Mouse (Mus musculus) embryonic facial prominence, embryonic 12.5 days (tissue): ENCODE measurements at regions not wholly inside any gene's neighbourhood (a gene's known extent, or its start where the extent isn't known, plus 50 kb on each side); places are given as distances from the start of the nearest gene placed in this dataset.

Source experiments
- ATAC-seq: fragments of 200-750 bp; cut with Nextera tagmentation; 2 replicates; pipeline ENCODE4 v1.8.0; 2017; ENCODE audit not compliant: insufficient number of reproducible peaks, insufficient read depth, low FRiP score, low TSS enrichment
- H3K27ac ChIP-seq: fragments of 300-500 bp; sonication (generic); 2 replicates; pipeline ENCODE4 v1.5.1; 2016; ENCODE audit warnings: mild to moderate bottlenecking
- H3K27me3 ChIP-seq: fragments of 300-500 bp; sonication (generic); 2 replicates; pipeline ENCODE4 v1.6.1; 2016; ENCODE audit warnings: mild to moderate bottlenecking, moderate library complexity
- H3K36me3 ChIP-seq: fragments of 300-500 bp; sonication (generic); 2 replicates; pipeline ENCODE4 v1.6.1; 2016; ENCODE audit warnings: mild to moderate bottlenecking
- H3K4me1 ChIP-seq: fragments of 300-500 bp; sonication (generic); 2 replicates; pipeline ENCODE4 v1.6.1; 2016
- H3K4me2 ChIP-seq: fragments of 300-500 bp; sonication (generic); replicated peaks from 2 replicates; pipeline ENCODE4 v1.6.1; 2016; ENCODE audit warnings: mild to moderate bottlenecking, moderate library complexity
- H3K4me3 ChIP-seq: fragments of 300-500 bp; sonication (generic); 2 replicates; pipeline ENCODE4 v1.5.1; 2016; ENCODE audit warnings: mild to moderate bottlenecking
- H3K9ac ChIP-seq: fragments of 300-500 bp; sonication (generic); 2 replicates; pipeline ENCODE4 v1.6.1; 2016; ENCODE audit warnings: mild to moderate bottlenecking, moderate library complexity
- H3K9me3 ChIP-seq: fragments of 300-500 bp; sonication (generic); 2 replicates; pipeline ENCODE4 v1.6.1; 2016; ENCODE audit warnings: mild to moderate bottlenecking, moderate library complexity
- WGBS: fragments of 180-500 bp; shearing (Covaris S2); methylation state at CpG from one replicate; pipeline ENCODE4 v1.1.7; 2016; 5-methylcytosine and 5-hydroxymethylcytosine counted together

DNA sequence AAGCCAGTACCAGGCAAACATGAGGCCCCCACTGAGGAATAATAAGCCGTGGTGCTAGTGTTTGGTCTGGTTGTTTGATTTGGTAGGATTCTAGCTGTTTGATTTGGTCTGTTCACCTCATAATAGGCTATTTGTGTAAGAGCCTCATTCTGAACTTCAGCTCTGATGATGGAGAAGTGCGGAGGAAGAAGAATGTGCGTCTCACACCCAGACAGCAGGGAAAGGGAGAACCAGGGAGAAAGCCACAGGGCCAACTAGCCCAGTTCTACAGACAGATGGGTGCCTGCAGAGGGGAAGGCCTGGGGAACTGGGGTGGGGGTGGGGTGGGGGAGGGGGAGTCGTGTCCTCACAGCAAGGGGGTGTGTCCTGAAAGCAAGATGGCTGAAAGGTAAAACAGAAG is 106.6 kb upstream of the Sfswap start:
- Histone ChIP-seq H3K27me3 (no peaks in the 10 kb centered on the region), H3K9ac (no peak overlapping the region), H3K4me2 (no peak overlapping the region), H3K9me3 (no peaks in the 10 kb centered on the region), H3K4me1 (no peaks in the 10 kb centered on the region), H3K36me3 (no peaks in the 10 kb centered on the region), H3K27ac (no peak overlapping the region), H3K4me3 (no peak overlapping the region)
- no peak for ATAC-seq
- 54% methylated on average over 4 of the region's 4 CpGs for WGBS

DNA sequence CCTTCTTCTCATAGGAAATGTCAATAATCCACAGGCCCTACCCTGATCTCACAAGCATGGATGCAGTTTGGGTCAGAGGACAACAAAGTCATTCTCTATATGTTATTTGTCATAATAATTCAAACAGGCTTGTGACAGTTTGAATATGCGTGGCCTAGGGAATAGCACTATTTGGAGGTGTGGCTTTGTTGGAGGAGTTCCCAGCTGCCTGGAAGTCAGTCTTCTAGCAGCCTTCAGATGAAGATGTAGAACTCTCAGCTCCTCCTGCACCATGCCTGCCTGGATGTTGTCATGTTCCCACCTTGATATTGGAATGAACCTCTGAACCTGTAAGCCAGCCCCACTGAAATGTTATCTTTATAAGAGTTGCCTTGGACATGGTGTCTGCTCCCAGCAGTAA is 103.7 kb upstream of the Sfswap start:
- no peak for ATAC-seq
- H3K27ac ChIP-seq = no peak overlapping the region
- no peak overlapping the region for H3K9ac ChIP-seq
- no peaks in the 10 kb centered on the region for H3K27me3 ChIP-seq
- H3K9me3 ChIP-seq = no peaks in the 10 kb centered on the region
- H3K36me3 ChIP-seq = no peaks in the 10 kb centered on the region
- H3K4me3 ChIP-seq = no peak overlapping the region
- no peaks in the 10 kb centered on the region for H3K4me1 ChIP-seq
- 89% methylated on average over 1 of the region's 1 CpGs for WGBS
- no peak overlapping the region for H3K4me2 ChIP-seq

DNA sequence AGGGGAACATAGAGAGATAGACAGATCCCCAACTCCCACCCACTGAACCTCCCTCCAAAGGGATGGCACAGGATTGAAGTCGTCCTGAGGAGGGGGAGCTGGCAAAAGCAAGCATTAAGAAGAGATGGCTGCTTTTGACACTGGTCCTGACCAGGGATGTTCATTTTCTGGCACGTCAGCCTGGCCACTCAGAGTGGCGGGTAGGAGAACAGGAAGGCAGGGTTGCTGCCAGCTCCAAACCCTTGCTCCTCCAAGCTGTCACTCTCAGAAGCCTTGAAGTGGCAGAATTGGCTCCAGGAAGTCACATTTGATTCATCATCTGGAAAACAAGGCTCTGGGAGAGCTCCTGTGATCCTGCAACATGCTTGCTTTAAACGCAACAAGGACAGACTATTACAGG is 94.8 kb upstream of the Sfswap start:
- Histone ChIP-seq H3K4me2 (no peak overlapping the region), H3K9ac (no peak overlapping the region), H3K9me3 (no peaks in the 10 kb centered on the region), H3K4me1 (no peaks in the 10 kb centered on the region), H3K4me3 (no peak overlapping the region), H3K27me3 (no peaks in the 10 kb centered on the region), H3K36me3 (no peaks in the 10 kb centered on the region), H3K27ac (peak overlapping the region; percentile 24; the same call in 1 of the 2 replicates)
- ATAC-seq = no peak
- 57% methylated on average over 4 of the region's 4 CpGs for WGBS

DNA sequence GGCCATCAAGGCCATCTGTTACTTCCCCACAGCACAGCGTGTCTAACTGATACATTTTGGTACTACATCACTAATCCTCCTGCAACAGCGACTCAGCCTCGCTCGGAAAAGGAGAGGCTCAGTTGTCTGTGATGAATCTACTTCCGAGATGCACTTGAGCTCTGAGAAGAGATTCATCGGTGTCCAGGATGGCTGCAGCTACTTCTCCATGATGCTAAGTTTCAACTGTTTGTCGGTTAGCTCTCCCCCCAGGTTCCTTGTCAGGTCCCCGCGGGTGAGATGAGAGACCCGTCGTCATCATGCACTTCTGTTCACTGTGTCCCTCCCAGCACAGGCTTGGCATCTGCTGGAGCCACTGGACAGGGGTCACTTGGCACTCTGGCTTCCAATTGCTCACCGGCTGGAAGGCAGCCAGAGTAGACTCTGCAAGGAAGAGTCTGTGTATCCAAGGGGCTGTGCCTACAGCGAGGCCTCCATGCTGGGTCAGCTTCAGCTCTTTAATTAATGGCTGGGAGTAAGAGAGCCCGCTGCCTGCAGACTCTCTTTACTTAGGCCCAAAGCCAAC is 91.5 kb upstream of the Sfswap start:
- H3K27me3 ChIP-seq = no peaks in the 10 kb centered on the region
- no peak for ATAC-seq
- H3K27ac ChIP-seq = no peak overlapping the region
- H3K9ac ChIP-seq = no peak overlapping the region
- H3K4me1 ChIP-seq = no peaks in the 10 kb centered on the region
- no peaks in the 10 kb centered on the region for H3K9me3 ChIP-seq
- H3K4me2 ChIP-seq = no peak overlapping the region
- WGBS = 65% methylated on average over 14 of the region's 14 CpGs
- no peaks in the 10 kb centered on the region for H3K36me3 ChIP-seq
- no peak overlapping the region for H3K4me3 ChIP-seq

DNA sequence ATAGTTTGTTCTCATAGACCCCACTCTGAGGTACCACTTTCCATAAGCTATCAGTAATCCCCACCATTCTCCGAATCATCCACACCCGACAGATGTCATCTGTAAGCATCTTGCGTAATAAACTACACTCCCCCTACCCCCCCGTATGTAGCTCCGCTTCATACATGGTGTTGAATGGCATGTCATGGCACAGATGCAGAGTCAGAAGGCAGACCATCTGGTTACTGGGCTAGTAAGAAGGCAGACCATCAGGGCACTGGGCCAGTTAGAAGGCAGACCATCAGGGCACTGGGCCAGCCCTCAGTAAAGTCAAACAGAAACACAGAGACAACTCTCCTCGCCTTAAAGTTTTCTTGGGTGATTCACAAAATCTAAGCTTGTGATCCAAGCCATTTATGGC is 88.9 kb upstream of the Sfswap start:
- Histone ChIP-seq H3K4me1 (peaks cover 9% of the 10 kb centered on the region), H3K9me3 (no peaks in the 10 kb centered on the region), H3K27me3 (no peaks in the 10 kb centered on the region), H3K9ac (no peak overlapping the region), H3K27ac (no peak overlapping the region), H3K4me2 (no peak overlapping the region), H3K4me3 (no peak overlapping the region), H3K36me3 (no peaks in the 10 kb centered on the region)
- 92% methylated on average over 6 of the region's 6 CpGs for WGBS
- no peak for ATAC-seq

DNA sequence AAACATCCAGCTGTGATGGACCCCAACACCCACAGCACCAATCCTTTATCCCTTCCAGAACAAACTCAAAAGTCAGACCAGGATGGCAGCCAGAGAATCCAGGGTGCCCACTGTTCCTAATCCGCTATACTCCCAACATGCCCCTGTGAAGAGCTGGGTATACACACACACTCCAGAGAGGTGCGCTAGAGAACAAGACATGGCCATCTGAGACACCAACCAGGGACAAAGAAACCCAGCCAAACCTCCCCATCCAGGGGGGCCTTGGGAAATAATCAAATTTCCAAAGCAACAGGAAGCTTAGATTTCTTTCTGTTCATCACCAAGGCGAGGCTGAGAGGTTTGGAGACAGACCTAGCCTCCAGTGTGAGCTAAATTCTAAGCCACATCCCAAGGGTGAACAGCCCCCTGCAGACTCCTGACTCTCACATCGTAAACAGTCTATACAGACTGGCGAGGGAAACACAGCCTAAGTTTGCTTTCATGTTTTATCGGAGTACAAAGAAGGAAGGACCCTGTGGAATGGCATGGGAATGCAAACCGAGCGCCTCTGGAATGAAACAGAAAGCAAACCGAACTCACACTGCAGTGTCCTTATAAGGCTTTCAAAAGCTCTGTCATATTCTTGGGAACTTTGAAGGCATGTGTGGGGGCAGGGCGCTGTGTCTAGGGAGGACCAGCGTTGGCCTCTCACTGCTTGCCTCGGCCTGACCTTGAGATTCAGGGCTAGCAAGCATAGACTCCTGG is 85.9 kb upstream of the Sfswap start:
- Histone ChIP-seq H3K4me3 (no peak overlapping the region), H3K36me3 (no peaks in the 10 kb centered on the region), H3K9ac (no peak overlapping the region), H3K9me3 (no peaks in the 10 kb centered on the region), H3K4me1 (peaks cover 9% of the 10 kb centered on the region), H3K27me3 (no peaks in the 10 kb centered on the region), H3K27ac (peak overlapping the region; percentile 64; the same call in 1 of the 2 replicates), H3K4me2 (0 out of 2 replicates have a peak overlapping the region, but pooled peaks have one; percentile 10)
- ATAC-seq = no peak; the same call in 1 of the 2 replicates
- WGBS = 35% methylated on average over 12 of the region's 12 CpGs

DNA sequence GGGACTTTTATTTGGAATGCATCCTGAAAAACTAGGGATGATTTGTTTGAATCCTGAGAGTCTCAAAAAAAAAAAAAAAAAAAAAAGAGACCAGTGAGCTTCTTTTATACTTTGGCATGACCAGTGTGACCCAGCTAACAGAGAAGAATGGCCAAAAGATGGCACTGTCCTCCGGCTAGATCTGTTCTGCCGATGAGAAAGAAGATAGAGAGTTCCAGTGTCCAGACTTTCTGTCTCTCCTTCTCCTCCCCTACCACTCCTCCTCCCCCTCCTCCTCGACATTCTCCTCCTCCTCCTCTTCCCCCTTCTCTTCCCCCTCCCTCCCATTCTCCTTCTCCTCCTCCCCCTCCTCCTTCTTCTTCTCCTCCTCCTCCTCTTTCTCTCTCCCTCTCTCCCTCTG is 84.6 kb upstream of the Sfswap start:
- Histone ChIP-seq H3K4me3 (no peak overlapping the region), H3K9ac (no peak overlapping the region), H3K27ac (no peak overlapping the region), H3K9me3 (no peaks in the 10 kb centered on the region), H3K27me3 (no peaks in the 10 kb centered on the region), H3K4me1 (peaks cover 9% of the 10 kb centered on the region), H3K36me3 (no peaks in the 10 kb centered on the region), H3K4me2 (no peak overlapping the region)
- ATAC-seq = no peak
- 21% methylated on average over 3 of the region's 3 CpGs for WGBS

DNA sequence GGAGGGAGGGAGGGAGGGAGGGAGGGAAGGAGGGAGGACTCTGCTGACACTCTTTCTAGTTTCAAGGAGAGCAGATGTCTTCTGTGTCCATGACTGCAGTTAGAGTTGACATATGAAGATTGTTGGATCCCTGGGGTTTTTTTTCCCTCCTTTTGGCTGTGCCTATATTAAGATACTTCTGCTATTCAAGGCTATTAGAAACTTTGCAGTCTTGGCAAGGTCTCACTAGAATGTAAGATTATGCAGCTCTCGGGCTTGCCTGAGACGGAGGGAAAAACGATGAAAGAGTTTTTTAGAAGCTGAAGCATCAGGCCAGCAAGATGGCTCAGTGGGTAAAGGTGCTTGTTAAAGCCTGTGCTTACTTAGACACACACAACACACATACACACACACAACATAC is 83.5 kb upstream of the Sfswap start:
- H3K9ac ChIP-seq = no peak overlapping the region
- H3K4me2 ChIP-seq = no peak overlapping the region
- no peaks in the 10 kb centered on the region for H3K36me3 ChIP-seq
- 78% methylated on average over 3 of the region's 3 CpGs for WGBS
- no peak overlapping the region for H3K4me3 ChIP-seq
- ATAC-seq = no peak
- H3K27me3 ChIP-seq = no peaks in the 10 kb centered on the region
- H3K9me3 ChIP-seq = no peaks in the 10 kb centered on the region
- no peak overlapping the region for H3K27ac ChIP-seq
- peaks cover 9% of the 10 kb centered on the region for H3K4me1 ChIP-seq

DNA sequence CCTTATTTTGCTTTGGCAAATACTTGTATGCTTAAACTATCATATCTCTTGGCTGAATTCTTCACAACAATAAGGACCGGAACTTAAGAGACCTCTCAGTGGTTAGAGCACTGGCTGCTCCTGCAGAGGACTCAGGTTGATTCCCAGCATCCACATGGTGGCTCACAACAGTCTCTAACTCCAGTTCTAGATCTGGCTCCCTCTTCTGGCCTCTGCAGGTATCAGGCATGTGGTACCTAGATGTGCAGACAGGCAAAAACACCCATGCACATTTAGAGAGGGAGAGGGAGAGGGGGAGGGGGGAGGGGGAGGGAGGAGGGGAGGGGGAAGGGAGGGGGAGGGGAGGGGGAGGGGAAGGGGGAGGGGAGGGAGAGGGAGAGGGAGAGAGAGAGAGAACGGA is 80.0 kb upstream of the Sfswap start:
- no peak overlapping the region for H3K9ac ChIP-seq
- H3K9me3 ChIP-seq = no peaks in the 10 kb centered on the region
- H3K27me3 ChIP-seq = no peaks in the 10 kb centered on the region
- no peak overlapping the region for H3K4me2 ChIP-seq
- no peak overlapping the region for H3K4me3 ChIP-seq
- no peak overlapping the region for H3K27ac ChIP-seq
- whole genome bisulfite sequencing = 87% methylated on average over 2 of the region's 2 CpGs
- no peaks in the 10 kb centered on the region for H3K36me3 ChIP-seq
- H3K4me1 ChIP-seq = no peaks in the 10 kb centered on the region
- no peak for ATAC-seq

DNA sequence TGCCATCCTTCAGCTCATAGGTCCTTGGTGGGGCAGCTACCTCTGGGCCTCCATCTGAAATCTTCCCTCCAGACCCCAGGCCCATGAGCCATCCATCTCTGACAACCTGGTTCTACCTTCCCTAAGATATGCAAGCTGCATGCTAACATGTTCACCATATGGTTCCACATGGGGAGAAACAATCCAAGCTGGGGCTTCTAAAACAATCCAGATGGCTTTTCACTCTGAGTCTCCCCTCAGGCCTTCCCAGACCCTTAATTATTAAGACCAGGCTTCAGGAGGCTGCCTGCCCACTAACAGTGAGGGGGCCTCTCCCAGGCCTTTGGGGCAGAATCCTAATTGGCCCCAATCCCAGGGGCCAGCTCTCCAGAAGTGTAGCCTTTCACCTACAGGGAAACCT is 71.1 kb upstream of the Sfswap start:
- Histone ChIP-seq H3K9ac (no peak overlapping the region), H3K36me3 (no peaks in the 10 kb centered on the region), H3K27me3 (no peaks in the 10 kb centered on the region), H3K4me3 (no peak overlapping the region), H3K9me3 (no peaks in the 10 kb centered on the region), H3K4me2 (no peak overlapping the region), H3K4me1 (peaks cover 23% of the 10 kb centered on the region), H3K27ac (peak overlapping the region; percentile 77)
- no peak; the same call in 1 of the 2 replicates for ATAC-seq

DNA sequence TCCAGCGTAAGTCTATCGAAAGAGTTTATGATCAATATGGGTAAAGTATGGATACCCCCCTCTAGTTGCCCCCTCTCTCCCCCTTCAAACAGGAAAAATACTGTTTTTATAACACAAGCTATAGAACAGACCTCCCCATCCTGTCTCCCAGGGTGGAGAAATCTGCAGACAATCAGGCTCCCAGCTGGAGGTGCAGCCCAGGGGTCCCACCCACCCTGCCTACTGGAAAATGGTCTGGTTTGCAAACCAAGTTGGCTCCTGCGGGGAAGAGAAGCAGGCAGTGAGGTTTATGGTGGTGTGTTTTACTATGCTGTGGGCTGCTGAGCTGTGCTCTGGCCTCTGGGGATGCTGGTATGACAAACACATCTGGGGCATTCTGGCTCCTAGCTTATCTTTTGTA is 70.7 kb upstream of the Sfswap start:
- Histone ChIP-seq H3K4me1 (peaks cover 23% of the 10 kb centered on the region), H3K9ac (no peak overlapping the region), H3K4me3 (no peak overlapping the region), H3K36me3 (no peaks in the 10 kb centered on the region), H3K27ac (peak overlapping the region; percentile 77), H3K4me2 (0 out of 2 replicates have a peak overlapping the region, but pooled peaks have one; percentile 12), H3K9me3 (no peaks in the 10 kb centered on the region), H3K27me3 (no peaks in the 10 kb centered on the region)
- WGBS = 46% methylated on average over 3 of the region's 3 CpGs
- ATAC-seq = no peak

DNA sequence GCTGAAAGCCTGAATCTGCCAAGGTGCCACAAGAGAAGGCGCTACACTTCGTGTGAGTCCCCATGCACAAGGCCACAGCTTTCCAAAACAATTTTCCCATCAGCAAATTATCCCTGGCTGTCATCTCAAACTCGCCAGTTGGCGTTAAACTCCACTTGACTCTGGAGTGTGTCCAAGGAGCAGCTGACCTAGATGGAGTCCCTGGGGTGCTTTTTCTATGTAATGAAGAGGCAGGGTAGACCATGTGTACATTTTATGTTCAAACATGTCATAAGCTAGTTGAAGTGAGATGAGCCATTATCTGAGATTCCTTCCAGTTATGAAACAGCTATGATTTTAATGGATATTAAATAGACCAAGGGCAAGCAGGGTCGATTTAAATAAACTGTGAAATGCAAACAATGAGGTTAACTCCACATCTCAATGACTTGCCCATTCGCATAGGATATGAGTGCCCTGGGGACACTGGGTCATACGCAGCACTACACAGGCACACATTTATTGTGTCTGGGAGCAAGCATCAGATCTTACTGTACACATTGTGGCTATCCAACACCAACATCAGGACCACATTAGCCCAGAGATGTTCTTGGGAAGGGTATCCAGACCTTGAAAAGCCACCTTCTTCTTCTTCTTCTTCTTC is 51.0 kb upstream of the Sfswap start:
- Histone ChIP-seq H3K9me3 (no peaks in the 10 kb centered on the region), H3K4me1 (peaks cover 11% of the 10 kb centered on the region), H3K27me3 (no peaks in the 10 kb centered on the region), H3K27ac (no peak overlapping the region), H3K9ac (no peak overlapping the region), H3K36me3 (no peaks in the 10 kb centered on the region), H3K4me3 (no peak overlapping the region), H3K4me2 (no peak overlapping the region)
- 56% methylated on average over 7 of the region's 7 CpGs for WGBS
- ATAC-seq = no peak
